Mouse (Mus musculus) brain, embryonic 14.5 days (tissue): ENCODE data around the gene Gsdme.

ENCODE experiments used
- CTCF ChIP-seq: fragments of 200-500 bp; IDR thresholded peaks from 2 replicates; pipeline ENCODE4 v1.5.1; 2012; ENCODE audit warnings: inconsistent platforms, mild to moderate bottlenecking, moderate library complexity, borderline replicate concordance; ENCODE audit not compliant: insufficient read depth, insufficient read length; ENCODE audit errors: extremely low read depth
- POLR2A ChIP-seq: fragments of 200-500 bp; IDR thresholded peaks from 2 replicates; pipeline ENCODE4 v1.6.1; 2012; ENCODE audit warnings: mild to moderate bottlenecking, inconsistent platforms, borderline replicate concordance; ENCODE audit not compliant: poor library complexity, insufficient read depth, insufficient read length, severe bottlenecking; ENCODE audit errors: extremely low read depth

- TF ChIP-seq POLR2A = no peak
- no peak for TF ChIP-seq CTCF
Observed at GRCm38 (mm10) chr6:50244126-50244525, 19.5 kb downstream of the Gsdme start.
